Mouse (Mus musculus) cortical plate, adult 2 months (tissue): ENCODE measurements at regions not wholly inside any gene's neighbourhood (a gene's known extent, or its start where the extent isn't known, plus 50 kb on each side); places are given as distances from the start of the nearest gene placed in this dataset.

Experiments
- CTCF ChIP-seq: fragments of 200-500 bp; IDR thresholded peaks from 2 replicates; pipeline ENCODE4 v1.5.1; 2011; ENCODE audit warnings: mild to moderate bottlenecking, control low read depth, low read length; ENCODE audit not compliant: insufficient read depth; ENCODE audit errors: extremely low read depth
- POLR2A ChIP-seq: fragments of 200-500 bp; IDR thresholded peaks from 2 replicates; pipeline ENCODE4 v1.6.1; 2011; ENCODE audit warnings: mild to moderate bottlenecking, low read length, control low read depth; ENCODE audit not compliant: insufficient read depth; ENCODE audit errors: extremely low read depth

DNA sequence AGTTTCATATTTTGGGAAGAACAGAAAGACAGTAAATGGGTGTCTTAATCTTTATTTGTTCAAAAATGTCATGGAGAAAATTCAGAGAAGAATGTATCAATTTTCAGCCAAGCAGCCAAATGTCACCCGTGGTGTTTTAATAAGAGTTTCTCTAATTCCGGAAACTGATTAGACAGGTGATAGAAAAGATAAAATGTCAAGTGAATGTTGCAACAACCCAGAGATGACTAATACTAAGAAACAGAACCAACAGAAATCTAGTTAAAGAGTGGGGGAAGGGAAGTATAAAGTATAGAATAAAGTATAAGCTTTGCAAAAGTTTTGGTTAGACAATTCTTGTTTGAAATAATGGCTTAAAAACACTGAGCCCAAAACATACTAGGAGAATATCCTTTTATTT is 79.9 kb upstream of the St8sia4 start:
- TF ChIP-seq POLR2A (no peak), CTCF (no peak)
